Mouse (Mus musculus) left cerebral cortex, adult 2 months (tissue): Measurements from ENCODE around the gene Ino80b. TPM values are rescaled to one million over a fixed set of nuclear protein-coding genes. Genes with fewer than 3 reads are reported as not detected.

Experiments
- DNase-seq, 2 experiments: peaks; one replicate each; pipeline ENCODE4 v3.0.0; 2021 to 2022; ENCODE audit warnings: low spot score in 2 of 2, mixed read lengths in 1 of 2; ENCODE audit errors: extremely low spot score in 1 of 2
- H3K27ac ChIP-seq: fragments of 200-600 bp; 2 replicates; pipeline ENCODE4 v1.8.1; 2022
- H3K4me3 ChIP-seq: fragments of 200-600 bp; 2 replicates; pipeline ENCODE4 v1.8.1; 2022
- CTCF ChIP-seq: fragments of 200-600 bp; IDR thresholded peaks from 2 replicates; pipeline ENCODE4 v1.8.1; 2022; ENCODE audit warnings: antibody characterized with exemption, mild to moderate bottlenecking, moderate library complexity
- intact Hi-C: fragments of 180-260 bp; cut with DNase I; formaldehyde crosslinking; loops from one replicate; pipeline ENCODE4 v1.15.1; 2025
- total RNA-seq, 2 experiments: library from RNA; stranded (reverse); gene quantifications; 2 replicates each; pipeline ENCODE4 v1.2.3; 2021

Ino80b gene
- total RNA-seq, 2 experiments from 2014 or later, result 19.9 to 22.2 TPM

DNA sequence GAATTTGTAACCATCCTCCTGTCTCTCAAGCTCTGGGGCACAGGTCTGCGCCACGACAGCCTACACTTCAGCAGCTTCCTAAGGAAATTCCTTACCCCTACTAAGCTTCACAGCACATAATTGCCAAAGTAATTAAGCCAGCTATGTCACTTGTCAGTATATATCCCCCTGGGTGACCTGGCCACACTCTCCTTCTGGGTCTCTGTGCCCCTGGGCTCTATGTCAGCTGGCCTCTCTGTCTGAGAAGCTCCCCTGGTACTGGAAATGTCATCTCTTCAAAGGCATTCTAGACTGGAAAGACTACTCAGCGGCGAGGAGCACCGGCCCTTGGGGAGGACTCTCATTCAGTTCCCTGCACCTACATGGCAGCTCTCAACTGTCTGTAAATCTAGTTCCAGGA, 2.3 kb downstream of the Ino80b start:
- intact Hi-C loops, result no loop called here
- Histone ChIP-seq H3K27ac (no peak overlapping the region), H3K4me3 (no peak overlapping the region)
- no peak for TF ChIP-seq CTCF
- no peak for DNase-seq

- intact Hi-C loops, result no loop called here
These were observed 3.1 kb downstream of the Ino80b start for GRCm38 (mm10) chr6:83121863-83122710.

DNA sequence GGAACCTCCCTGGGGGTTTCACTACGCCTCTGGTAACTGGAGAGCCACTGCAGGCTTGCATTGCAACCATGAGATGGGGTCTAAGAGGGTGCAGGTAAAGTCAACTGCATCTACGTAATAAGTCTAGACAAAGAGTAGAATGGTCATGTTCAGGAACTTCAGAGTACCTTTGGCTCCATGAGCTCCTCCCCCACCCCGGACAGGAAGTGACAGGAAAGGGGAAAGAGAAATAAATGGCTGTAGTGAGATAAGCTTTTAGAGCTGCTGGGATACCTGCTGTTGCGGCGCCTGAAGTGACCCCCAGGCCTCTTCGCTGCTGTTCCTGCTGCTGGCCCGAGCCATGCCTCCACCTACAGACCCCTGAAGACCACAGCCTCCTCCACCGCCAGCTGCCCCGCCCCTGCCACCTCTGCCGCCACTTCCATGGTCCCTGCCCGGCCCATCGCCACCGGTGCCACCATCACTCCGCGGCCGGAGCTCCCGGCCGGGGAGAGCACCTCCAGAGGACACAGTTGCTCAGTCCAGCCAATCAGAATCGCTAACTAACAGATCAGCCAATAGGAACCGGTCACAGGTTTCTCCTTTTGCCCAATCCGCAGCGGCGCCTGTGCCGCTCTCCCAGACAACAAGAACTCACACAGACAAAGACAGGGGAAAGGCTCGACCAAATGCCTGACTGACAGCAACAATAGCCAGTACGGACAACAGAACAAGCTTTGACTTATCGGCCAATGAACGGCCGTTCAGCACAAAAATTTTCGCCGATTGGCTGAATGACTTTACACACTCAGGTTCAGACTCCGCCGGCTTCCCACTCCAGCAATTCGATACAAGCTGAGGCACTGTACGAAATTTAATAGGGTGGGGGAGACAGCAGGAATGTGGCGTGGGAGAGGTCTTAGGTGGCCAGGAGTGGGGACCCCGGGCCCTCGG, 4.0 kb downstream of the Ino80b start, which contains the start of gene Wbp1:
Wbp1 (minus strand) TSS at position 630 of the 933 bp plus-strand sequence.
- DNase-seq, result peak; percentile 88 to 94
- intact Hi-C loops, result no loop called here
- TF ChIP-seq CTCF, result no peak; the same call in 1 of the 2 replicates
- peak within 1 kb of the TSS; percentile 62 for H3K4me3 ChIP-seq
- H3K27ac ChIP-seq, result peak within 1 kb of the TSS; percentile 82

More at GRCm38 (mm10) chr6:83121863-83122710, 3.1 kb downstream of the Ino80b start:
- no peak; the same call in 1 of the 2 replicates for TF ChIP-seq CTCF
- Histone ChIP-seq H3K4me3 (peak overlapping the region; percentile 62), H3K27ac (peak overlapping the region; percentile 78)
- DNase-seq, result no peak

DNA sequence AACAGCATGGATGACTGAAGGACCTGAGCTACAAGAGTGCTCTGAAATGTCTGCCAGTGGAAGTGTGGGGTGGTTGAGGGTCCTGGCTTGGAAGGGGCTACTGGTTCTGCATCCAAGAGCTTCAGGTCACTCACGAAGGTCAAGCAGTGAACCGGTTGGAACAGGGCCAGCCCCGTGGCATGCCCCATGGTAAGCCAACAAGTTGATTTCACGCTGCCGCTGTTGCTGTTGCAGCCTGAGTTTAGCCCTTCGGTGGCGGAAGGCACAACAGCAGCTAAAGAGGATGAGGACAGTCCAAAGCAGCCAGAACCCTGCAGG, 5.5 kb downstream of the Ino80b start:
- TF ChIP-seq CTCF, result no peak
- H3K4me3 ChIP-seq, result no peak overlapping the region
- intact Hi-C loops, result no loop called here
- DNase-seq, result no peak
- H3K27ac ChIP-seq, result no peak overlapping the region

GRCm38 (mm10) chr6:83118825-83119733, 6.2 kb downstream of the Ino80b start:
- intact Hi-C loops, result no loop called here
- no peak for DNase-seq
- no peak for TF ChIP-seq CTCF
- no peak overlapping the region for H3K4me3 ChIP-seq
- H3K27ac ChIP-seq, result no peak overlapping the region

GRCm38 (mm10) chr6:83118369-83118768, 6.9 kb downstream of the Ino80b start:
- Histone ChIP-seq H3K27ac (no peak overlapping the region), H3K4me3 (no peak overlapping the region)
- TF ChIP-seq CTCF, result no peak
- no peak for DNase-seq
- intact Hi-C loops, result no loop called here

GRCm38 (mm10) chr6:83117616-83118015, 7.6 kb downstream of the Ino80b start:
- no peak for DNase-seq
- H3K4me3 ChIP-seq, result no peak overlapping the region
- intact Hi-C loops, result loop anchor here (2.0 kb wide), 1 partner anchor 27 kb away; no protein-coding TSS in a partner anchor
- no peak for TF ChIP-seq CTCF
- H3K27ac ChIP-seq, result no peak overlapping the region

DNA sequence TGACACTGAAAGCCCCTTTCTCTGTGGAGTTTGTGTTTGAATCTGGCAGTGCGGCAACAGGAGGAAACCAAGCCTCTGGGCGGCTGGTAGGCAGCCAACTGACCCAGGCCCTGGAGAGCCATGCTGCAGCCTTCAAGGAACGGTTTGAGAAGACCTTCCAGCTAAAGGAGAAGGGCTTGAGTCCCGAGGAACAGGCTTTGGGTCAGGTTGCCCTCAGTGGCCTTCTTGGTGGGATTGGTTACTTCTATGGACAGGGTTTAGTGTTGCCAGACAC, 8.1 kb downstream of the Ino80b start:
- intact Hi-C loops, result loop anchor here (2.0 kb wide), 1 partner anchor 28 kb away; no protein-coding TSS in a partner anchor
- TF ChIP-seq CTCF, result no peak
- no peak for DNase-seq
- no peak overlapping the region for H3K4me3 ChIP-seq
- H3K27ac ChIP-seq, result no peak overlapping the region

DNA sequence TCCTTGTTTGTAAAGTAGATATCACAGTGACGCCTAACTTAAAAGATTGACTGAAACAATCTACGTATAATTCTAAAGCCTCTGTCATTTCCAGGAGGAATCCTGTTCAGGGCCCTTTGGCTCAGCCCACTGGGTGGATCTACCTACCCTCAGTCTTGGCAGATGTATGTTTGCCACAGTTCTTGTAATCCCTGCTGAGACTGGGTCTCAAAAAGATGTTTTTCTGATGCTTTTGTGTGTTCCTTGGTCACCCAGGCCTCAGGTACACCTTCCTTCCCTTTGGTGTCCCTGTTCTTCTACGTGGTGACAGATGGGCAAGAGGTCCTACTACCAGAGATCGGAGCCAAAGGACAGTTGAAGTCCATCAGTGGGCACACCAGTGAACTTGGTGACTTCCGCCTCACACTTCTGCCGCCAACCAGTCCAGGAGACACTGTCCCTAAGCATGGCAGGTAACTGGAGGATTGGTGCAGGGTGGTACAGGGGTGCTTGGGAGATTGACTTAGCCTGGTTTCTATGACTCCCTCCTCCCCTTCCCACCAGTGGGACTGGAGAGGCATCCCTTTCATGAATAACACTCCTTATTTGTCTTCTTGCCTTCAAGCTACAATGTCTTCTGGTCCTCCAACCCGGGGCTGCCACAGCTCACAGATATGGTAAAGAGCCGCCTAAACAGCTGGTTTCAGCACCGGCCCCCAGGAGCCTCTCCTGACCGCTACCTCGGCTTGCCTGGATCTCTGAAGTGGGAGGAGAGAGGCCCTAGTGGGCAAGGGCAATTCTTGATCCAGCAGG, 8.7 kb downstream of the Ino80b start:
- H3K27ac ChIP-seq, result no peak overlapping the region
- no peak for TF ChIP-seq CTCF
- DNase-seq, result no peak
- intact Hi-C loops, result loop anchor here (2.0 kb wide), 1 partner anchor 28 kb away; no protein-coding TSS in a partner anchor
- peak overlapping the region; percentile 60 for H3K4me3 ChIP-seq

GRCm38 (mm10) chr6:83115682-83116372, 9.4 kb downstream of the Ino80b start:
- Histone ChIP-seq H3K27ac (peak overlapping the region; percentile 61), H3K4me3 (peak overlapping the region; percentile 60)
- intact Hi-C loops, result loop anchor here (2.0 kb wide), 2 partner anchors 29 to 41 kb away; partner anchors contain the start of genes 1700003E16Rik and Wdr54
- TF ChIP-seq CTCF, result no peak
- DNase-seq, result no peak
